Mouse (Mus musculus) naive thymus-derived CD4-positive, alpha-beta T cell, adult 2 months (primary cell): ENCODE measurements at regions not wholly inside any gene's neighbourhood (a gene's known extent, or its start where the extent isn't known, plus 50 kb on each side); places are given as distances from the start of the nearest gene placed in this dataset.
A peak's percentile ranks its signal among the peaks of the same experiment; 100 is the strongest.

Source experiments
- DNase-seq: peaks from one replicate; pipeline ENCODE4 v3.0.0-alpha.2; 2011; ENCODE audit warnings: low read depth

DNA sequence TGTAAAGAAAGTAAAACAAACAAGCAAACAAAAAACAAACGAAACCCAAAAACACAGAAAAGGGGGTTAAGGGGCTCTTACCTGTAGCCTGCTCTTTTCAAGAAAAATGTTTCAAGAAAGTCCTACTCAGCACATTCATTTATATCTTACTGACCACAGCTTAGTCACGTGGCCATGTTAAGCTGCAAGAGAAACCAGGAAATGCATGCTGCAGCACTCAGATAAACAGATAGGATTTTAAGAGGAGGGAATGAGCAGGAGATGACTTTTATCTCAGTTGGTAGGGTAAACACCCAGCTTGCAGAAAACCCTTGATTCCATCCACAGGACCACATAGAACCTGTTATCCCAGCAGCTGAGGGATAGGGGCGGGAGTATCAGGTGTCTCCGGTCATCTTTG, 62.9 kb upstream of the Sfmbt2 start:
- no peak for DNase-seq

DNA sequence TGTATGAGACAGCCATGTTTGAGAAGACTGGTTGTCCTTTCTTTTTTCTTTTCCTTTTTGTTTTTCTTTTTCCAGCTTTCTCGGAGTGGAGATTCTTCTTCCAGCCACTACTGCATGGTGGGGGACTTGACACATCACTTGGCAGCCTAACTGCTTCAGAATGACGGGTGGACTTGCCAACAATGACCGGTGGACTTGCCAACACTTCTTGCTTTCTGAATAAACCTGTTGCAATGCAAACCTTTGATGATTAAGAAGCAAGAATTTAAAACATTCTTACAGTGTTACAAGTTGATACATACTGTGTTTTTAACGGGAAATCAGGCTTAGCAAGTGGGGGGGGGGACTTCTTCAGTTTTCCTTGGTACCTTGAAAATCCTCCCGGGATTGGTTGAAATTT, 60.7 kb upstream of the Sfmbt2 start:
- no peak for DNase-seq

DNA sequence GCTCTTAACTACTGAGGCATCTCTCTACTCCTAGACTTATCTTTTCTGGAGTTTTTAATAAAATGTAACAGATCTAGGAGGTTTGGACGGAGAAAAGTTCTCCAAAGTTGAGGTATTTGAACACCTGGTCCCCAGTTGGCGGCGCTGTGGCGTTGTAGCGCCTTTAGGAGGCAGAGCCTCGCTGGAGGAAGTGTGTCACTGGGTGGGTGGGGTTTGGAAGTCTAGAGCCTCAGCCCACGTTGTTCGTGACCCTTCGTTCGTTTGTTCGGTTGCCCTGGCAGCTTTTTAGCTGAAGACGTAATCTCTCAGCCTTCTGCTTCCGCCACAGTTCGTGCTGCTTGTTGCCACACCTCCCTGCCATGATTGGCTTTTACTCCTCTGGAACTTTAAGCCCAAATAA, 58.6 kb upstream of the Sfmbt2 start:
- peak; percentile 51 for DNase-seq

DNA sequence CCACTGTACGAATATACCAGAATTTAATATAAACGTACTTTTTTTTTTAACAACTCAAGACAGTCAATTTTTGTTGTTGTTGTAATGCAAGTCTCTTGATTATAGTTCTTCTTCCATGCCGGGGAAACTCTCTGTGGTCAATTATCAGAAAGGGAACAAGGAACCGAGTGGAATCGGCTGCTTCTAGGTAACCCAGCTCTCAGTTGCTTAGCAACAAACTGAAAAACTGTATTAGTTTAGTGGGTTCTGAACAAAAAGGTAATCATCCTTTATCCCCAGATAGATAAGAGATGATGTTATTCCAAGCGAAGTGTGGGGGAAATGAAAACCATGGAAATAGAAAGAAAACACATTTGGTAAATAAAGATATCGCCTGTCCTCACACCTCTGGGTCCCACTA, 57.9 kb upstream of the Sfmbt2 start:
- DNase-seq = no peak

DNA sequence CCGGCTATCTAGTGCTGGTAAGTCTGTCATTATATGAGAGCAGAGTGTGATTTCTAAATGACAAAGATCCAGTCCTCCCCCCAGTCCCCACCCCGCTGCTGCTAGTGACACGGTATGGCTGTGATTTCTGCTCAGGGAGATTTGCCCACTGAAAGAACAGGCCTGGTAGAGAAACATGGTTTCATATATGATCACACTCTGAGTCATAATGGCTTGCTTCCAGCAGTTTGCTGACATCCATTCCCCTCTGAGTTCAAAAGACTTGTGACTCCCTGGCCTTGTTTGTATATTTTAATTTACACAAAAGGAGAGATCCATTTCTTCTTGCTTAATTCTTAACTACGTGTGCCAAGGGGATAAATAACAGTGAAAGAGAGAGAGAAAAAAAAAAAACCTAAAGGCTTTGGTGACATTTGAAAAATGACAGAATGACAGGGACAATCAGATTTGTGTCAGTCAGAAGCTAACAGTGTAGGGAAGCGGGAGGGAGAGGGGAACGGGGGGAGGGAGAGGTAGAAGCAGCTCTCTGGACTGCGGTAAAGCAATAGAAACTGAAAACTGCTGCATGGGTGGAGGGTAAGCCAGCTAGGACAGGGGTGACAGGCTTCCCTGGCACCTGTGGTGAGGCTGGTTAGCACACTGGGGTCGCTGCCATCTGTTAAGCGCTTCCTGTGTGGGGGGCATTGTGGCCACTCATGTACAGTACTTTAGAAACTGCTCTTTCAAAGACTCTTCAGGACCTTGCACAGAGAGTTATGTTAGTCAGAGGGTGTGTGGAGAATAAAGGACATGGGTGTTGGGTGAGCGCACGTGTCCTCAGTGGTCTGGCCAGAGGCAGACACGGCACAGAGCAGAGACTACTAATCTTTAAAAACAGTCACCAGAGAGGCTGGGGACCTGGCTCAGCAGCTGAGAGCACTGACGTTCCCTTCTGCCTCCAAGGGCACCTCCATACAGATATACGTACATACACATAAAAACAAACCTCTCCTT, 55.8 kb upstream of the Sfmbt2 start:
- peak; percentile 5 for DNase-seq

DNA sequence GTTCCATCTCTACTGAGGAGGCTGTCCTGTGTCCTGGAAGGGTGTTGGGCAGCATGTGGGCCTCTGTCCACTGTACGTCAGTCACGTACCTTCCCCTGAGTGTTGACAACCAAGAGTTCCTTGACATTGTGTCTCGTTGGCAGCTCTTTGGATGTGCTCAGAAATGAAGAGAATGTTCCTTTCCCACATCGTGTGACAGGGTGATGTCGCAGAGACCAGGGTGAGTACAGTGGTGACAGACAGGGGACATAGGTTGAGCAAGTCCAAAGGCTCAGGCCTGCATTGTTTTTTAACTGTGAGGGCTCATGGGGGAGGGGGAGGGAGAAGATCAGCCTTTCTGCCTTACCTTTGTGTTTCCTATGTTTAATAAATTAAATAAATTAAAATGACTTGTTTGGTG, 54.0 kb upstream of the Sfmbt2 start:
- DNase-seq = no peak

DNA sequence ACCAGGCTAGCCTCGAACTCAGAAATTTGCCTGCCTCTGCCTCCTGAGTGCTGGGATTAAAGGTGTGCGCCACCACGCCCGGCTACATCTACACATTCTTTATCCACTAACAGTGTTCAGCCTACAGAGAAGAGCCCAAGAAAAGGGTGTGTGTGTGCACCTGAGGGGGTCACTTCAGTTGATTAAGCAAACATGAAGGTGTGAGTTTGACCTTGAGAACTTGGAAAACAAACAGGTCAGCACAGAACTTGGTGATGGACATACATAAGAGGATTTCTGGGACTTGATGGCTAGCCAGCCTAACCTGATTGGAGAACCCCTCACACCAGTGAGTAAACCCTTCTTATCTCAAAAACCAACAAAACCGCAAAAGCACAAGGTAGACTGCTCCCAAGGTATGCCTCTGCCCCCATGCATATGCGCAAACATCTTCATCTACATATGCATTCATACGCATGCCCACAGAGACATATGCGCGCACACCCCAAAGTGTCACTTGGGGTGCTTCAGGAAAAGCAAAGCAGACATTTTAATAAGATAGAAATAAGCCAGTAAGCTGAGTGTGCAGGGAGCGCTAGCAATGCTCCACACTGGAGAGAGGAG, 52.0 kb upstream of the Sfmbt2 start:
- DNase-seq = no peak
